Mouse (Mus musculus) liver, embryonic 12.5 days (tissue): ENCODE data around the gene Limk2. TPM values are rescaled to one million over a fixed set of nuclear protein-coding genes. Genes with fewer than 3 reads are reported as not detected.
A peak's percentile ranks its signal among the peaks of the same experiment; 100 is the strongest.

Experiments used
- ATAC-seq: fragments of 200-750 bp; cut with Nextera tagmentation; 2 replicates; pipeline ENCODE4 v1.8.0; 2017; ENCODE audit warnings: moderate number of reproducible peaks, mild to moderate bottlenecking, moderate library complexity
- H3K27ac ChIP-seq: fragments of 300-500 bp; sonication (generic); 2 replicates; pipeline ENCODE4 v1.5.1; 2016; ENCODE audit warnings: mild to moderate bottlenecking
- H3K27me3 ChIP-seq: fragments of 300-500 bp; sonication (generic); replicated peaks from 2 replicates; pipeline ENCODE4 v1.6.1; 2016; ENCODE audit warnings: mild to moderate bottlenecking, moderate library complexity
- H3K36me3 ChIP-seq: fragments of 300-500 bp; sonication (generic); 2 replicates; pipeline ENCODE4 v1.6.1; 2016; ENCODE audit warnings: mild to moderate bottlenecking, moderate library complexity
- H3K4me1 ChIP-seq: fragments of 300-500 bp; sonication (generic); 2 replicates; pipeline ENCODE4 v1.6.1; 2016
- H3K4me2 ChIP-seq: fragments of 300-500 bp; sonication (generic); 2 replicates; pipeline ENCODE4 v1.6.1; 2016; ENCODE audit warnings: mild to moderate bottlenecking, moderate library complexity
- H3K4me3 ChIP-seq: fragments of 300-500 bp; sonication (generic); 2 replicates; pipeline ENCODE4 v1.5.1; 2016; ENCODE audit warnings: mild to moderate bottlenecking, moderate library complexity
- H3K9ac ChIP-seq: fragments of 300-500 bp; sonication (generic); 2 replicates; pipeline ENCODE4 v1.6.1; 2016; ENCODE audit warnings: mild to moderate bottlenecking, moderate library complexity
- H3K9me3 ChIP-seq: fragments of 300-500 bp; sonication (generic); replicated peaks from 2 replicates; pipeline ENCODE4 v1.6.1; 2016; ENCODE audit warnings: mild to moderate bottlenecking, moderate library complexity
- whole genome bisulfite sequencing: fragments of 180-500 bp; shearing (Covaris S2); methylation state at CpG from one replicate; pipeline ENCODE4 v1.1.7; 2016; ENCODE audit not compliant: insufficient replicate concordance; 5-methylcytosine and 5-hydroxymethylcytosine counted together
- polyA plus RNA-seq: library from polyadenylated mRNA; unstranded; fragments of >200 nt; fragmentation: Nextera tagmentation; extraction: Ambion mirVana; gene quantifications from 2 replicates; pipeline ENCODE4 v1.2.1, GENCODE M21; 2016

Gene Limk2
- 15.0 and 16.1 TPM in 2 replicates for polyA plus RNA-seq

- WGBS, result 3% methylated on average over 45 of the region's 45 CpGs
- H3K4me1 ChIP-seq, result peaks cover 49% of the 10 kb centered on the region
- H3K4me3 ChIP-seq, result peak within 1 kb of the TSS; percentile 90
- peak within 1 kb of the TSS; percentile 92 for H3K4me2 ChIP-seq
- peaks cover 5% of the 10 kb centered on the region; the same call in 1 of the 2 replicates for H3K36me3 ChIP-seq
- no peaks in the 10 kb centered on the region for H3K27me3 ChIP-seq
- H3K27ac ChIP-seq, result peak within 1 kb of the TSS; percentile 78
- peak within 1 kb of the TSS; percentile 84 for H3K9ac ChIP-seq
- peak; percentile 97 for ATAC-seq
- H3K9me3 ChIP-seq, result no peaks in the 10 kb centered on the region
Measured at GRCm38 (mm10) chr11:3408997-3409732, at the start of gene Limk2. Limk2 (minus strand) TSS chr11:3409189.

GRCm38 (mm10) chr11:3458428-3459104 is 49.6 kb upstream of the Limk2 start:
- Histone ChIP-seq H3K27me3 (no peaks in the 10 kb centered on the region), H3K4me2 (no peak overlapping the region), H3K36me3 (peaks cover 17% of the 10 kb centered on the region), H3K9me3 (no peaks in the 10 kb centered on the region), H3K27ac (peak overlapping the region; percentile 31; the same call in 1 of the 2 replicates), H3K4me1 (peaks cover 18% of the 10 kb centered on the region), H3K4me3 (no peak overlapping the region), H3K9ac (no peak overlapping the region)
- peak; percentile 62 for ATAC-seq
- WGBS, result 64% methylated on average over 8 of the region's 13 CpGs

GRCm38 (mm10) chr11:3456354-3456753 is 47.4 kb upstream of the Limk2 start:
- H3K4me3 ChIP-seq, result no peak overlapping the region
- H3K4me1 ChIP-seq, result peaks cover 32% of the 10 kb centered on the region
- ATAC-seq, result no peak
- no peak overlapping the region for H3K4me2 ChIP-seq
- no peaks in the 10 kb centered on the region for H3K27me3 ChIP-seq
- no peak overlapping the region for H3K27ac ChIP-seq
- WGBS, result 29% methylated on average over 1 of the region's 1 CpGs
- no peak overlapping the region for H3K9ac ChIP-seq
- no peaks in the 10 kb centered on the region for H3K9me3 ChIP-seq
- H3K36me3 ChIP-seq, result peaks cover 17% of the 10 kb centered on the region

- no peak for ATAC-seq
- H3K27me3 ChIP-seq, result no peaks in the 10 kb centered on the region
- WGBS, result 83% methylated on average over 3 of the region's 3 CpGs
- no peak overlapping the region for H3K27ac ChIP-seq
- H3K9me3 ChIP-seq, result no peaks in the 10 kb centered on the region
- H3K4me2 ChIP-seq, result no peak overlapping the region
- H3K36me3 ChIP-seq, result peaks cover 17% of the 10 kb centered on the region
- H3K4me3 ChIP-seq, result no peak overlapping the region
- peaks cover 42% of the 10 kb centered on the region for H3K4me1 ChIP-seq
- no peak overlapping the region for H3K9ac ChIP-seq
Measured at GRCm38 (mm10) chr11:3454506-3454905, 45.5 kb upstream of the Limk2 start.

GRCm38 (mm10) chr11:3453467-3453866 is 44.5 kb upstream of the Limk2 start:
- H3K4me2 ChIP-seq, result peak overlapping the region; percentile 98
- ATAC-seq, result no peak
- 51% methylated on average over 6 of the region's 6 CpGs for WGBS
- no peaks in the 10 kb centered on the region for H3K9me3 ChIP-seq
- peaks cover 39% of the 10 kb centered on the region for H3K4me1 ChIP-seq
- H3K36me3 ChIP-seq, result peaks cover 17% of the 10 kb centered on the region
- H3K4me3 ChIP-seq, result peak overlapping the region; percentile 81
- H3K9ac ChIP-seq, result no peak overlapping the region
- H3K27me3 ChIP-seq, result no peaks in the 10 kb centered on the region
- no peak overlapping the region for H3K27ac ChIP-seq

- peak; percentile 9 for ATAC-seq
- Histone ChIP-seq H3K9ac (peak overlapping the region; percentile 81), H3K27me3 (no peaks in the 10 kb centered on the region), H3K27ac (peak overlapping the region; percentile 86), H3K36me3 (peaks cover 17% of the 10 kb centered on the region), H3K9me3 (no peaks in the 10 kb centered on the region), H3K4me1 (peaks cover 36% of the 10 kb centered on the region), H3K4me3 (peak overlapping the region; percentile 81), H3K4me2 (peak overlapping the region; percentile 98)
- WGBS, result 2% methylated on average over 9 of the region's 9 CpGs
Measured at GRCm38 (mm10) chr11:3452769-3453168, 43.8 kb upstream of the Limk2 start.

GRCm38 (mm10) chr11:3452167-3452639 is 43.2 kb upstream of the Limk2 start, which contains the start of gene Rnf185:
Rnf185 (minus strand) TSS chr11:3452363.
- peak within 1 kb of the TSS; percentile 98 for H3K4me2 ChIP-seq
- H3K9ac ChIP-seq, result peak within 1 kb of the TSS; percentile 81
- peaks cover 17% of the 10 kb centered on the region for H3K36me3 ChIP-seq
- H3K9me3 ChIP-seq, result no peaks in the 10 kb centered on the region
- under 1% methylated on average over 45 of the region's 45 CpGs for WGBS
- peaks cover 39% of the 10 kb centered on the region for H3K4me1 ChIP-seq
- H3K4me3 ChIP-seq, result peak within 1 kb of the TSS; percentile 81
- H3K27me3 ChIP-seq, result no peaks in the 10 kb centered on the region
- peak; percentile 98 for ATAC-seq
- H3K27ac ChIP-seq, result peak within 1 kb of the TSS; percentile 86

GRCm38 (mm10) chr11:3451701-3452163 is 42.7 kb upstream of the Limk2 start:
- Histone ChIP-seq H3K9me3 (no peaks in the 10 kb centered on the region), H3K4me2 (peak overlapping the region; percentile 98), H3K36me3 (peaks cover 17% of the 10 kb centered on the region), H3K27me3 (no peaks in the 10 kb centered on the region), H3K27ac (peak overlapping the region; percentile 86), H3K9ac (peak overlapping the region; percentile 81), H3K4me1 (peaks cover 39% of the 10 kb centered on the region), H3K4me3 (peak overlapping the region; percentile 81)
- under 1% methylated on average over 20 of the region's 20 CpGs for WGBS
- peak; percentile 41 for ATAC-seq

GRCm38 (mm10) chr11:3444875-3445274 is 35.9 kb upstream of the Limk2 start:
- Histone ChIP-seq H3K9me3 (no peaks in the 10 kb centered on the region), H3K27ac (no peak overlapping the region), H3K36me3 (no peaks in the 10 kb centered on the region), H3K4me1 (peaks cover 11% of the 10 kb centered on the region; the same call in 1 of the 2 replicates), H3K4me3 (no peak overlapping the region), H3K9ac (no peak overlapping the region), H3K4me2 (no peak overlapping the region), H3K27me3 (no peaks in the 10 kb centered on the region)
- ATAC-seq, result no peak
- WGBS, result 53% methylated on average over 8 of the region's 8 CpGs

- Histone ChIP-seq H3K9me3 (no peaks in the 10 kb centered on the region), H3K9ac (no peak overlapping the region), H3K27ac (no peak overlapping the region), H3K4me3 (no peak overlapping the region), H3K27me3 (no peaks in the 10 kb centered on the region), H3K4me1 (peaks cover 11% of the 10 kb centered on the region; the same call in 1 of the 2 replicates), H3K4me2 (no peak overlapping the region), H3K36me3 (no peaks in the 10 kb centered on the region)
- WGBS, result 88% methylated on average over 2 of the region's 2 CpGs
- no peak for ATAC-seq
Measured at GRCm38 (mm10) chr11:3443091-3443490, 34.1 kb upstream of the Limk2 start.

- H3K36me3 ChIP-seq, result no peaks in the 10 kb centered on the region
- no peak overlapping the region for H3K9ac ChIP-seq
- no peaks in the 10 kb centered on the region for H3K9me3 ChIP-seq
- WGBS, result 57% methylated on average over 4 of the region's 4 CpGs
- H3K4me3 ChIP-seq, result no peak overlapping the region
- H3K4me2 ChIP-seq, result no peak overlapping the region
- peaks cover 10% of the 10 kb centered on the region; the same call in 1 of the 2 replicates for H3K4me1 ChIP-seq
- H3K27me3 ChIP-seq, result no peaks in the 10 kb centered on the region
- no peak for ATAC-seq
- no peak overlapping the region for H3K27ac ChIP-seq
Measured at GRCm38 (mm10) chr11:3442677-3443076, 33.7 kb upstream of the Limk2 start.
